Mouse (Mus musculus): ENCODE data around the gene Afmid.

The Afmid gene

DNA sequence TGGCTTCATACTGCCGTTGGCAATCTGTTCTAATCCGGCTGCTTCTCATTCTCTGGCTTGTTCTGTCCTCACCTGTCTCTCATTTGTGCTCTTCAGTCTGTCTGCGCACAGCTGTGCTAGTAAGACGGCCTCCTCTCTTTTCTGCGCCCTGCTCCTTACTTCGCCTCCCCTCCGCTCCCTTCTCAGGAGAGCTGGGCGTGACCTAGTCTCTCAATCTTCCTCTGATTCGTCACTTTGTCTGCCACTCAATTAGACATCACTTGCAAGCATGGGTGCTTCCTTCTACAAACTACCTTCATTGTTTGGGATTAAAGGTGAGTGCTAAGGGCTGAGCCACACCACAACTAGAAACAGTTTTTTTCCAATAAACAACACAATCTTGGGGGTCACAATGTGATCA lies 28.5 kb downstream of the Afmid start:
- no peak for DNase-seq

DNA sequence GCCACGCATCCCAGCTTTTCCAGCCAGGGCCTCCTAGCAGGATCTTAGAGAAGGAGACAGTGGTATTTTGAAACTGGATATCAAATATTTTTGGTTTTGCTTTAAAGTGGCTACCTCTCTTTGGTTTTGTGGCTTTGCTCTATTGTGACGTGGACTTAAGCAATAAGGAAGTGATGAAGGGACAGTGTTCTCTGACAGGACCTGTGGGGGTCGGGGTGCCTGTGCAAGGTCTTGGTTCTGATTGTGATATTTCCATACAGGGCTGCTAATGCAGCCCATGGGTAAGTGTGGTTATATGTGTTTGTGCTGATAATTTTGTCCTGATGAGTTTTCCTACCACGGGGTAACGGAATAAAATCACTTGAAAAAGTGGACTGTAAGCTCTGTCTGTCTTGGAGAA lies 29.6 kb downstream of the Afmid start:
- DNase-seq, result no peak

DNA sequence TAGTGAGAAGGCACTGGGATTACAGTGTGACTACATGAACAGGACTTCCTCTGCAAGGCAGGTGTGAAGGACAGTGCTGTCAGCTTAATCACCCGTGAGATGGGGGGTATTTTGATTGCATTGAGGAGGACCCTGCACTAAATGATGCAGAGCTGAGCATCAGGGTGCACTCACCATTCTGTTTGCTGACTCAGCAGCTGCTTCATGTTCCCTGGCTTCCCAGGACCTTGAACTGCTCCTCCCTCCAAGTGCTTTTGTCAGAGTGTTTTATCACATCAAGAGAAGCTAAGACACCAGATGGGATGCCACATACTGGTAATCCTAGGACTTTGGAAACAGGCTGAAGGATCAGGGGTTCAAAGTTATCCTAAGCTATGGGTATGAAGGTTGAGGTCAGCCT lies 30.3 kb downstream of the Afmid start:
- DNase-seq, result no peak

DNA sequence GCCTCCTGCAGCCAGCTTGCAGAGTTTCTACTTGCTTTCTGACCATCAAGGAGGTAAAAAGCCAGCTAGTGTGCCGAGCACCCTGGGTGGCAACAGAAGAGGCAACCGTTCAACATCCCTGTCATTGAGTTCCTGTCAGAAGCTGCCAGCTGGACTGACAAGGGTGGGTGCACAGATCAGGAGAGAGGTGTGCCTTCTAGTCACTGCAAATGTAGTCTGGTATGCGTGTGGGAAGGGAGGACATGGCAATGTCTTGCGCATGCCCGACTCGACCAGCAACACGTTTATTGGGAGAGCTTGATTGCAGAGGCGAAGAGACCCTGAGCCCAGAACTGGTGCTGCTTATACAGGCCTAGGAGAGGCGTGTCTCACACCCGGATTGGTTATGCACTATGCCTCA lies 31.7 kb downstream of the Afmid start:
- no peak for DNase-seq

DNA sequence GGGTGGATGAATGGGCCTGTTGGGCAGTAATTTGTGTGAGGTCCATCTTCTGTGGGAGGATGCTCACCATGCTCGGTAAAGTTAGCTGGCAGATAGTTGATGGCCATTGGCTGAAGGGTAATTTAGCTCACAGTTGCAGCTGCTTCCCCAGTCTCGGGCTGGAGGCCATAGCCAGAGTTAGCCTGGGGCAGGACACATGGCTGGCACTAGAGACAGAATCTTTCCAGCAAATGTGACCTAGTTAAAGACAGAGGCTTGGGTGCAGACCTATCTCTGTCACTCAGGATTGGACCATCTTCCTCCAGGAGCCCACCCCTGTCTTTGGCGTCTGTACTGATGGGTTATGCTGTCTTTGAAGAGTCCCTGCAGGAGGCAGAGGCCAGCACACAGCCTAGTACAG lies 32.7 kb downstream of the Afmid start:
- no peak for DNase-seq

DNA sequence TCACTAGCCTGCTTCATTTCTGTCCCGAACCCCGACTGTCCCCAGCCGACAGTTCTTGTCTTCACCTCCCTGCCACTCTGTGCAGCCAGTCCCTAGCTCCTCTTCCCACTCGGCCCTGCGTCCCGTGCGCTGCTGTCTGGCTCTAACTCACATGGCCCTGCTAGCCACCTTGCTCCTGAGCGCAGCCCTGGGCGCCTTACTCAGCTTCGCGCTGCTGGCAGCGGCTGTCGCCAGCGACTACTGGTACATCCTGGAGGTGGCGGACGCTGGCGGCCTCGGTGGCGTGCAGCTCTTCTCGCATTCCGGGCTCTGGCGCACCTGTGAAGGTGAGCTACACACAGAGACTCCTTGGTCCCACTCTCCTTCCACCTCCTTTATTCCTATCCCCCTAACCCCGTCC lies 34.9 kb downstream of the Afmid start, which contains the start of gene Tmem235:
Tmem235 (plus strand) TSS at position 152 of the 400 bp plus-strand sequence.
- DNase-seq, result no peak

DNA sequence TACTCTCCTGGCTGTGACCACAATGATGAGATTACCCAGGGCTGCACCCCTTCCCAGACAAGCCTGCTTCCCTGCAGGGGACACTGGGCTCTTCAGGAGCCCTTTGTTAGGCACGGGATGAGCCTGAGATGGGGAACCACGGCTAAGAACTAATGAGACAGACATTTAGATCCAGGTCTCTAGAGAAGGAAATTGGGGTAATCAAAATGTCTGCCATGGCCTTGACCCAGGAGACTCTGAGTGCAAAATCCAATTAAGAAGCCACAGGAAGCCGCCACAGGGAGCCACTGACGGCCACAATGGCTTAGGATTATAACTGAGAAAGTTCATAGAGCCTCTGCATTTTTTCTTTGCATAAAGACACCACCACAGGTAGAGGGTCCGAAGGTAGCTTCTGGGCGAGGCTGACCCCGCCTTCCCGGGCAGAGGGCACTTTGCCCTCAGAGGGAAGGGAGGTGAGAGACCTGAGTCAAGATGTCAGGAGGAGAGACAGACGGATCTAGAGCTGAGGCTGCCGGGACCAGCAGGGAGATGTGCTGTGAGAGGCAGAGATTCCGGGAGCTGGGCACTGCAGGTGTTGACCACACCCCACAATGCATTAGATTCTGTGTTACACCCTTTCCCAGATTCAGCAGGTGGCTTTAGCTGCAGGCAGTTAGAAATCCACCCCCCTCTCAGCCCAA lies 37.6 kb downstream of the Afmid start:
- DNase-seq, result no peak

DNA sequence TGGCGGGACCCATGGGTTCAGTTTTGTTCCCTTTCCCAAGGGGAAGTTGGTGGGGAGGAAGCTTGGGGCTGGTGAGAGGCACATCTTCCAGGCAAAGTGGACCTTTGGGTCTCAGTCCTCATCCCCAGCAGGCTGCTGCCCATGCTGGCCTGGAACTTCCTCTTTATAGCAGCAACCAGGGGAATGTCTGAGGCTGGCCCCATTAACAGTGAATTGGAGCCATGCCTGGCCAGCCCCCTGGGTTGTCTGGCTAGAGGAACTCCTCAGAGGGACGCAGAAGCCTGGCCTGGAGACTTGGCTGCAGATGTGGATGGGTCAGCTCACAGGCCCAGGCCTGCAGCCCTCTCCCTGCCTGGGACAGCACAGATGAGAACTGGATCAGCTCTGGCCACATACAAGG lies 39.1 kb downstream of the Afmid start:
- no peak for DNase-seq

DNA sequence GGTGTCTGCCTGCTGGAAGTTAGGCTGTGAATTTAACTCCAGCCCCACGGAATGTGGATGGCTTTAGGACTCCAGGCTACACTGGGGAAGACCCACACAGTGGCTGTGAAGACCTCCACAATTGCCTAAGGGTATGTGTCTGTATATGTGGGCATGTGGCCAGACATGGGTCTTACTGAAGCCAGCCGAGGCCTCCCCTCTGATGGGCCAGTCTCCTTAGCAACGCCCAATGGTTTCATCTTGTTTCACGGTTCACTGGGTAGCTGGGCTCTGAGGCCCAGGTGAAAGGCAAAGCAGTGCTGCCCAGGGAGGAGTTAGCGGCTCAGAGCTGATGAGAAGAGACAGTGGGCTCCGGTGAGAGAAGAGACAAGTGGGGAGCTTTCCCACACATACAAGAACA lies 40.3 kb downstream of the Afmid start:
- no peak for DNase-seq

DNA sequence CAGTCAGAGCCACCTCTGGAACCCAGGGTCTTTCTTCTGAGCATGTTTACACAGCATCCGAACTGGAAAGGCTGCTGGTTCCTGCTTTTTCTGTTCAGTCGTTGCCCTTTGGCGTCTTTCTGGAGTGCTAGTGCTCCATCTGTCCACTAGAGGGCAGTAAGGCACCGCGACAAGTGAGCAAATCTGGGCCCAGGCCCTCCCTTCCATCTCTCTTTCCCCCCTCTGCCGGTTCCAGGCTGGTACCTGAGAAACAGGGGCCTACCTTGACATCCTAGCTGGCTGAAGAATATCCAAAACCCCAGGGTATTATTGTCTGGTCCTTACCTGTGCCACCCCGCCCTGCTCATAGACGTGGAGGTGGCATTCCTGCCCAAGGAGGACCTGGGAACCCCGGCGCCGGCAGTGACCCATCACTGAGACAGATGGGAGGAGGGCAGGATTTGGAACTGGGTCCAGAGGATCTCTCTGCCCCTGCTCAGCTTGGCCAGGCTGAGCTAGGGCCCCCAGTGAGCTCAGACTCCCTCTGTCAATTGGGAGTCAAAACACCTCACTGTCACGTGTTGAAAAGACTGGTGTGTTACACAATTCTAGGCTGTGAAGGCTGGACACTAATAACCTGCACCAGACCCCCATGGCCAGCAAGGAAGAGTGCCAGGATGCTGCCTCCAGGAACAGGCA lies 45.1 kb downstream of the Afmid start:
- DNase-seq, result peak; percentile 64 to 75

DNA sequence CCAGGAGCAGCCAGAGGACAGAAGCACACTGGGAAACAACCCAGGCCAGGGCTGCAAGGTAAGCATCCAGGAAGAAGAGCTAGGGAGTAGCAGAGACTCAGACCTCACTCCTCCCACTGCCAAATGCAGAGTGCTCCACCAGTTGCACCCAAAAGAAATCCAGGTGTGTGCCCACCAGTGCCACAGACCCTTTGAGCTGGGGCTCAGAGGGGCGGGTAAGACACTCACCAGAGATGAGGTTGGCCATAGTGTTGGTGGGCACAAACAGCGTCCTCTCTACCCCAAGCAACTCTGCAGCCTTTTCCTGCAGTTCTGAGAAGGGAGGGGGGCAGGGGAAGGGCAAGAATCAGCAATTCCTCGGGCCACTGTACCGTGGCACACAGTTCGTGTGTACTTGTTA lies 45.7 kb downstream of the Afmid start:
- DNase-seq, result peak; percentile 44 to 71

DNA sequence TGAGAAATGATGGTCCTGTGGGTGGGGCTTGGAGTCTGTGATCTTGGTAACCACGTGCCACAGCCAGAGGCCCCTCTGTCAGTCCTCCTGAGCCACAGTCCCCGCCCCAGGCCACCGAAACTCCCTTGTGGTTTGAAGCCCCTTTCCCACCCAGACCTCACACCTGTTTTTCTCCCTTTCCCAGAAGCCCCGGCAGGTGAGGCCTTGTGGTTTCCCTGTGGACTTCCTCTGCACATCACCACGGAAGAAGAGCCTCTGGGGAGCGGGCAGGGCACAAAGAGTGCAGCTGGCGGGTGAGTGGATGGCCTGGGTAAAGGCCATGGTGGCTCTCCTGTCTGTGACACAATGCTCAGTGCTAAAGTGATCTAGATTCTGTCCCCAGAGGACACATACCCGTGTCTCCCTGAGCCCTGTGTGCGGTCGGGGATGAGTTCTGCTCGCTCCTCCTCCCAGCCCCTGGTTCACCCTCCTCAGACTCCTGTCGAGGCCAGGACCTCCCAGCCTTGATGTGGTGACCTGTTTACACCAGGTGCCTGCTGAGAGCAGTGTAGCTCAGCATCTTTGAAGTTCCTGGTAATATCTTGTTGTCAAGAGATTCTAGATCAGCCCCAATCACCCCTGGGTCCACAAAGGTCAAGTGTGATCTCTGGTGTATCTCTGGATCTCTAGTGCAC lies 46.3 kb downstream of the Afmid start:
- peak; percentile 93 to 96 for DNase-seq

DNA sequence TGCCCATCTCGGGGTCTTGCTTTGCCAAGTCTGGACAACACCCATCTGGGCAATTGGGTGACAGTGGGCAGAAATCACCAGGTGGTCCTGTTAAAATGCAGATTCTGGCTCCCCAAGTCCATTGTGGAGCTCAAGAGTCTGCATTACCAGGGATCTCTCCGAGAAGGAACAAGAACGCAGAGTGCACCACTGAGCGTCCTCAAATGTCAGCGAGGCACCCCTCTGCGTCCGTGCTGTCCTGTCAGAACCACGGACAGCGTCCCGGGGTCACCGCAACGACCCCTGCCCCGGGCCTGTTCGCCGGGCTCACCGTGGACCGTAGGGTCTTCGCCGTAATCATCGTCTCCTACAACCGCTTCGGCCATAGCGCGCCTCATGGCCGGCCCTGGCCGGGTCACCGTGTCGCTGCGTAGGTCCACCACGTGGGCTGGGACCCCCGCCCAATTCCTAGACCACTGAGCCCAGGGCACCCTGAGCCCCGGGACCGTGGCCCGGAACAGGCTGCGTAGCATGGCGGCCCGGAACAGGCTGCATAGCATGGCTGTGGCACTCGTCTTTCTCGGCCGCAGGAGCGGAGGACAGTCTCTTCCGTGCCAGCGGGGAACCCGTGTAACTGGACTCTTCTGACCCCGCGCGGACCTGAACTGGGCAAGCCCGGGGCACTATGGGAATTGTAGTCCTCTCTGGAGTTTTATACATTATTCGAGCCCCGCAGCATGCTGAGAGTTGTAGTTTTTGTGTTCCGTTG lies 47.3 kb downstream of the Afmid start, which contains the start of gene Tha1:
Tha1 (minus strand) TSS at position 621 of the 748 bp plus-strand sequence.
- DNase-seq, result peak; percentile 54 to 58

DNA sequence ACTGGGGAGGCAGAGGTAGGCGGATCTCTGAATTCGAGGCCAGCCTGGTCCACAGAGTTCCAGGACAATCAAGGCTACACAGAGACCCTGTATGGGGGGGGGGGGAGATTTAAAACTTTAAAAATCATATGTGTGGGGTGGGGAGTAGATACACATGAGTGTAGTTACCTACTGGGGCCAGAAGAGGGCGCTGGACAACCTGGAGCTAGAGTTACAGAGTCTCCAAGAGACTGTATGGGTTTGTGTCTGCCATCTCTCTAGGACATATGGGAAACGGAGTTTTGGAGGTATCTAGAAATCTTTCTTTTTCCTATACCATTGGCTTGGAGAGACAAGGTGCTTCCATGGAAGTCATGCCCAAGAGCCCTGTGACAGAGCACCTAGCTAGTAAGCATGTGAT lies 48.7 kb downstream of the Afmid start:
- DNase-seq, result no peak

DNA sequence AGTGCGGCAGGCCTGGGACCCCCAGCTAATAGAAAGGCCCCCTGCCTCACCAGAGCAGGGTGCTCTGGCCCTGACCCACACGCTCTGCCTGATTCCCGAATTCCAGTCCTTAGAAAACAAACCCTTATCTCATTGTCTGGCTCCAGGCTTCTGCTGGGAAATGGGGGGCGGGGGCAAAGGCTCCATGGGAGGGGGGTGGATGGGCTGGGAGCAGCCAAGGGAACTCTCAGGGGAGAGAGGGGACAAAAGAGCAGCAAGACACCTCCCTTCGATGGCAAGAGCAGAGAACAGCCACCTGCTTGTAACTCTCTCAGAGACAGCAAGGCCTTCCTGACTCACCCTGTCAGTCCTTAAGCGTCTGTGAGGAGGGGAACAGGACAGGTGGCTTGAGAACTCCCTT lies 50.0 kb downstream of the Afmid start:
- no peak for DNase-seq

DNA sequence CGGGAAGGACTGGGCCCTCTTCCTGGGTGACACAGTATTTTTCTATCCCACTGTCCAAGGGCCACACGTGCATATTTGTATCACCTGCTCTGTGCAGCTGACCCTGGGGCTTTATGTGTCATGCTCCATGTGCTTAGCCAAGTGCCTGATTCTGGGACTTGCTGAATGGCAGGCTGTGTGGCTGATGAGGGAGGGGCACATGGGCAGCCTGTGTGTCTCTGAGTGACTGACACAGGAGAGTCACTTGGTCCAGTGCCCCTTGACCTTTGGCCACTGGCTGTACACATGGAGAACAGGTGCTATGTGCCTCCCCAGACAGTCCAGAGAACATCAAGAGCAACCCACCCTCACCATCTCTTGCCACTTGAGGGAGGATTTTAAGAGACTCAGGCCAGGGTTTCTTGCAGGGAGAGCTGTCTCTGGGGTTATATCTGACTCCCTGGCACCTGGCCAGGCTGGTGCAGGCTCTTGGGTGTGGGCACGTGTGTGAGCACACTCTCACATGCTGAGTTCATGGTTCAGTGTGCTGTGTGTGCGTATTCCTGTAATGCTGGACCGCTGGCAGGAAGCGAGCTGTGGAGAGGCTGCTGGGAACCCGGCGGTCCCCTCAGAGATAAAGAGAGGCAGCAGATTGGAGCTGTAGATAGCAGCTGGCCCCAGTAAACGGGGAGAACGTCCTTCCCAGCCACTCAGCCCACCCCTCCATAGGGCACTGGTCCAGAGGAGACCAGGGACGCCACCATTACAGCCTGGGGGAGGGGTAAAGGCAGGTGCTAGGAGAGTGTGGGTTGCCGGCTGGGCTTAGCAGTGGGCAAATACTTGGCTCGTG lies 52.4 kb downstream of the Afmid start:
- DNase-seq, result peak; percentile 50 to 73

DNA sequence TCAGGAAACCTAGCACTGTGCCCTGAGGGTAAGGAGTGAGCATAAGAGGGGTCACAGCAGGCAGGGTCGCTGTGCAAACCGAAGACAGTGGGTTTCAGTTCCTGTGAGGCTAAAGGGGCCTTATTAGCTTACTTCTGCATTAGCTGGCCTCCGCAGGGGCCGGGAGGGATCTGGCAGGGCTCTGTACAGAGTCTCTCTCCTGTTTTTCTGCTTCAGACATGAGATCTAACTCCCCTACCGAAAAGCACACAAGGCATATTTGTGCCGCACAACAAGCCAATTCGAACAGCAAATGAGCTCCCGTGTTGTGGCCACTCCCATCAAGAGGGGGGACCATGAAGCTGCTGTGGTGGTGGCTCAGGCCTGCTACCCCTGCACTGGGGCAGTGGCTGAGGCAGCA lies 53.2 kb downstream of the Afmid start:
- no peak for DNase-seq

DNA sequence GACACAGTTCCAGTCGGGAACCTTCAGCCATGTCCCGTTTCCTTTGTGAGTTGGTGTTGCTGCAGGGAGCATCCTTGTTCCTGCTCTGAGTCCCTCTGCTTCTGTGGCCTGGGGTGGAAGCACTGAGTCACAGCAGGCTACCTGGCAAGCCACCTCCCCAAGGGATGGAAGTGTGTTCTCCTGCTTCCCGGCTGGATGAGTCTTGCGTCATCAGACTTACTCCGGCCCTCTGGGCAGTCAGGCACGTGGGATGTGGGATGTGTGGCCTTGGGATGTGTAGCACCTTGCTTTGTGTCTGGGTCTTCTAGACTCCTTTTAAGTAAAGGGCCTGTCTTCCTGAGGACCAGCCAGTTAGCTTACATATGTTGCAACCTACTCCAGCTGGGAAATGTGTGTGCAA lies 54.0 kb downstream of the Afmid start:
- no peak for DNase-seq

DNA sequence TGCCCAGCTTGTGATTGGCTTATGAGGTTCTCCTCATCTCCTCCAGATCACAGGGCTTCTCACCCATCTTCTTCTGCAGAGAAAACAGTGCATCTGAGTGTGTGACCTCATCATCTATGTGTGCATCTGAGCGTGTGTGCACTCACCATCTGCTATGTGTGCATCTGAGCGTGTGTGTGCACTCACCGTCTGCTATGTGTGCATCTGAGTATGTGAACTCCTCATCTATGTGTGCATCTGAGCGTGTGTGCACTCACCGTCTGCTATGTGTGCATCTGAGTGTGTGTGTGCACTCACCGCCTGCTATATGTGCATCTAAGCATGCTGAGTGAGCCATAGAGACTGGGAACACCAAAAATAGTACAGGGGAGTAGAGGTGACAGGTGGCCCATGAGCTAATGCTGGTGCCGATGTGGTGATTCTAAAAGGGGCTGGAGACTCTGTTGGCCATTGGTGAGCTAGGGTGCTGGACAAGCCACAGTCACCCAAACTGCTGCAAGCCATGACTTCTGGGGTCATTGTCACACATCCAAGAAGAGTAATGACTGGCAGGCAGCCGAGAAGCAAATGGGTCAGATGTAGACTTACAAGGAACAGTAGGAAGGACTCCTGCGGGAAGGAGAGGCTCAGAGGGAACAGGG lies 54.7 kb downstream of the Afmid start:
- DNase-seq, result no peak

DNA sequence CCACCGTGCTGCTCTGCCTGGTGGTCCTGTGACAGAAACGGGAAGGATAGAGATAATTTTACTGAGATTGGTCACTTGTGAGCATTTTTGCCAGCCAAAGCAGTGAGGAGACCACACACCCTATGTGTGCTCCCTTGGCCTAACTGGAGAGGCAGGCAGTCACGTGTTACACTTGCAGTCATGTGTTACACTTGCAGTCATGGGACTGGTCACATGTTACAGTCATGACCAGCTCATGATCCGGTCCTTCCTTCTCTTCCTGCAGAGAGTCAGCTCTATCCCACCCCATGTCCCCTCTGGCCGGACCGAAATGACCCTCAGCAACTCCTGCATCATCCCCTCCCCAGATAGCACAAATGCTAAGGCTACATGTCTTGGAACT lies 55.2 kb downstream of the Afmid start:
- DNase-seq, result no peak

DNA sequence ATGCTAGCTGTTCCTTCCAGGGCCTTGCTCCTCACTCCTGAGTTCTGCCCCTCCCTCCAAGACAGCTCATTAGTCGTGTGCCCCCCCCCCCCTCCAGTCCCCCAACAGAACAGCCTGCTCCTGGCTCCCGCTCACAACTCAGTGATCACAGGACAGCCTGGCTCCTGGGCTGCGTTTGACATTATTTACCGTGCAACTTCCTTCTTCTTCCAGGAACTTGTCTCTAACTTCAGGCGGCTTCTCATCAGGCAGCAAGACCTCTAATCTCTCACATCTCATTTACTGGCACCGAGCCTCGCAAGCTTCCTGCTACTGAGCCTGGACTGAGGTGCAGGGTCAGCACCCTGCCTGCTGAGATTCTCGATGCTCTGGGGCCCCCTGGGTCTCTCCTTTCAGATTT lies 56.1 kb downstream of the Afmid start:
- DNase-seq, result no peak

DNA sequence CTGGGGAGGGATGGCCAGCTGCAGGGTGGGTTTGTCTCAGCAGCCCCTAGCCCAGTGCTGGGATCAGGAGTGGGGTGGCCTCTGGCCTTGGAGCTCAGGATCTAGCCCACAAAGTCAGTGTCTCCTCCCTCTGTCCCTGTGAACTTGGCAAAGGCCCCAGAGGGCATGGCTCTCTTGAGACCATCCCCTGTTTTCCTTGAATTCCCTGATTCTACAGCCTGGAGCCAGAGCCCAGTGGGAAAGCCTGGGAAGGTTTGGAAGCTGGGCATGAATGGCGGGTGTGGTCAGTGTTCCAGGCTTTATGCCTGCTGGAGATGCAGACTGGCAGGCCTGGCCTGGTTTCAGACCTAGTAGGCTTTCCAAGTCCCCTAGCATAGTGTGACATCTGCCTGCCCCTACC lies 56.5 kb downstream of the Afmid start:
- DNase-seq, result no peak
